Mouse (Mus musculus) E14TG2a.4 (cell line): ENCODE data around the gene Rprd1b.

Experiments
- CTCF ChIP-seq: conservative IDR thresholded peaks from 2 replicates; pipeline ENCODE4 v1.5.1; 2014; ENCODE audit warnings: low read length
- NANOG ChIP-seq: IDR thresholded peaks from 2 replicates; pipeline ENCODE4 v1.6.1; 2014; ENCODE audit warnings: borderline replicate concordance, low read length, mixed read lengths
- POU5F1 ChIP-seq: IDR thresholded peaks from 2 replicates; pipeline ENCODE4 v1.6.1; 2014; ENCODE audit warnings: low read length, borderline replicate concordance

DNA sequence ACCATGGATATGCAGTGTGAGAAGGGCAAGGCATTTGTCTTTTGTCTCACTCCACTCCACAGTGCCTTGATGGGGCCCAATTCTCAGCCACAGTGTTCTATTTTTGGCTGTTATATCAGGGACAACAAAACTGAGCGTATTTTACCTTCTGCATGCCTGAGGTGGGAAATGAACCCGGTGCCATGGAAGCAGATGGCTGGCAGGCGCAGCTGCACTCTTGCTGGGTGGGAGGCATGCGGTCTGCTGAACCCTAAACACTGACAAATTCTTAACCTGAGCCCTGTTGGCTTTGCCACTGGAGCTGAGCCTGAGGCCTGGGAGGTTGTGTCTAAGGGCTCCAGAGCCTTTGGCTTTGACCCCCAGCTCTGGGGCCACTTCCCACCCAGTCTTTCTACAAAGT, 42.7 kb upstream of the Rprd1b start:
- TF ChIP-seq CTCF (no peak), NANOG (no peak), POU5F1 (no peak)
